Mouse (Mus musculus): ENCODE results near the gene Dand5.

Dand5 gene

GRCm38 (mm10) chr8:84783919-84784581, 38.6 kb downstream of the Dand5 start:
- no peak for DNase-seq (ENCODE audit: low spot score)

- DNase-seq (ENCODE audit: low spot score): no peak
Measured at GRCm38 (mm10) chr8:84783198-84783918, 39.3 kb downstream of the Dand5 start.

- DNase-seq (ENCODE audit: low spot score): no peak
Measured at GRCm38 (mm10) chr8:84782680-84783079, 39.9 kb downstream of the Dand5 start.

GRCm38 (mm10) chr8:84781686-84782505, 40.7 kb downstream of the Dand5 start:
- no peak for DNase-seq (ENCODE audit: low spot score)

GRCm38 (mm10) chr8:84780949-84781680, 41.5 kb downstream of the Dand5 start:
- no peak for DNase-seq (ENCODE audit: low spot score)

GRCm38 (mm10) chr8:84780225-84780555, 42.4 kb downstream of the Dand5 start:
- no peak for DNase-seq (ENCODE audit: low spot score)

GRCm38 (mm10) chr8:84779519-84780224, 43.0 kb downstream of the Dand5 start:
- DNase-seq (ENCODE audit: low spot score): no peak

- no peak for DNase-seq (ENCODE audit: low spot score)
Measured at GRCm38 (mm10) chr8:84778638-84779380, 43.8 kb downstream of the Dand5 start.

- DNase-seq (ENCODE audit: low spot score): no peak
Measured at GRCm38 (mm10) chr8:84777899-84778637, 44.6 kb downstream of the Dand5 start.

- no peak for DNase-seq (ENCODE audit: low spot score)
Measured at GRCm38 (mm10) chr8:84776569-84776968, 46.1 kb downstream of the Dand5 start.

GRCm38 (mm10) chr8:84775621-84776113, 47.0 kb downstream of the Dand5 start:
- no peak for DNase-seq (ENCODE audit: low spot score)

- no peak for DNase-seq (ENCODE audit: low spot score)
Measured at GRCm38 (mm10) chr8:84775105-84775591, 47.5 kb downstream of the Dand5 start.

- DNase-seq (ENCODE audit: low spot score): no peak
Measured at GRCm38 (mm10) chr8:84774473-84774911, 48.1 kb downstream of the Dand5 start.

- DNase-seq (ENCODE audit: low spot score): no peak
Measured at GRCm38 (mm10) chr8:84773833-84774232, 48.8 kb downstream of the Dand5 start.

GRCm38 (mm10) chr8:84773304-84773703, 49.3 kb downstream of the Dand5 start:
- DNase-seq (ENCODE audit: low spot score): no peak

- no peak for DNase-seq (ENCODE audit: low spot score)
Measured at GRCm38 (mm10) chr8:84772628-84773027, 50.0 kb downstream of the Dand5 start.

GRCm38 (mm10) chr8:84771941-84772378, 50.7 kb downstream of the Dand5 start:
- no peak for DNase-seq (ENCODE audit: low spot score)

GRCm38 (mm10) chr8:84771000-84771687, 51.5 kb downstream of the Dand5 start:
- no peak for DNase-seq (ENCODE audit: low spot score)

Data from T-cell, adult 2 months (primary cell).